Mouse (Mus musculus): ENCODE results near the gene Hivep1. TPM values are rescaled to one million over a fixed set of nuclear protein-coding genes. Genes with fewer than 3 reads are reported as not detected.
A peak's percentile ranks its signal among the peaks of the same experiment; 100 is the strongest.

The Hivep1 gene
- polyA plus RNA-seq, 1 experiment from 2014 or later: 22.9 TPM

DNA sequence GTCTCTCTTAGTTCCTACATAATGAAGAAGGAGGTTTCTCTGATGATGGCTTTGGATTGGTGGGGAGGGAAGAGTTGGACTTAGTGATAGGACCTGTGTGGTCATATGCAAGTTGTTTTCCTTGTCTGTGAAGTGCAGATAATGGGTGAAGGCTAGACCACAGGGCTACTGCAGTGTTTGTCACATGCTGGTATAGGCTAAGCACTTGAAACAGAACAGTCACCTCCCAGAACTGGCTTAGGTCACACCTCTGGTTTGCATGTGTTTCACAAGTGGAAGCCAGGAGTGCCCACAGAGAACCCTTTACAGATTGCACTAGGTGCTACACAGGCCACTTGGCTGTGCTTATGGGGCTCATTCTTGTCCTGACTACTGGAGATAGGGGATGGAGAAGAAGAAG is 12.4 kb downstream of the Hivep1 start:
- Histone ChIP-seq H3K27ac (replicated peaks; ENCODE audit: low read depth, low read length) (no peak overlapping the region), H3K4me3 (replicated peaks; ENCODE audit: low read depth, low read length) (no peak overlapping the region), H3K9ac (replicated peaks; ENCODE audit: low read length) (no peak overlapping the region), H3K9me3 (ENCODE audit: control insufficient read depth, low read length) (no peaks in the 10 kb centered on the region), H3K27me3 (ENCODE audit: control insufficient read depth, insufficient read depth, low read length) (no peaks in the 10 kb centered on the region), H3K4me2 (ENCODE audit: low read length) (no peak overlapping the region), H3K36me3 (ENCODE audit: control insufficient read depth, insufficient read depth, low read length) (peaks cover 19% of the 10 kb centered on the region; the same call in 1 of the 2 replicates), H3K4me1 (ENCODE audit: control insufficient read depth, insufficient read depth, low read length) (no peaks in the 10 kb centered on the region)
- ATAC-seq (ENCODE audit: low FRiP score, low TSS enrichment): no peak
- DNase-seq: no peak

DNA sequence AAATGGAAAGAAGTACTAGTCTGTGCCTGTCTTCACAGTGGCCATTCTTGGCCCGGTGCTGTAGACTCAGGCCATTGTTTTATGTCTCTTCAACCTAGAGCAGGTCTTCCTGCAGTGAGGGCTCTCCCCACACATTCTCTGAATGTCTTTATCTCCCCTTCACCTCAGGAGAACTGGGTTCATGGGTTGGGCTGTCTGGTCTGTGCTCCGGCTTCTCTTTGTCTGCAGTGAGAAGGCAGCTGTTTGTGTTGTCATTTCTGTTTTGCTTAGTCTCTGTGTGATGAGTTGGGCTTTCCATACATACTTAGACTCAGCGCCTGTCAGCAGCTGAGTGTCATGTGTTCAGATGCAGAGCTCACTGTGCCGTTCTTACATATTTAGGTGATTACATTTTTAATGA is 18.4 kb downstream of the Hivep1 start:
- Histone ChIP-seq H3K9ac (replicated peaks; ENCODE audit: low read length) (no peak overlapping the region; the same call in 1 of the 2 replicates), H3K9me3 (ENCODE audit: control insufficient read depth, low read length) (no peaks in the 10 kb centered on the region), H3K36me3 (ENCODE audit: control insufficient read depth, insufficient read depth, low read length) (0 out of 2 replicates have a peak, but pooled peaks cover 3% of the 10 kb centered on the region), H3K4me1 (ENCODE audit: control insufficient read depth, insufficient read depth, low read length) (no peaks in the 10 kb centered on the region), H3K4me3 (replicated peaks; ENCODE audit: low read depth, low read length) (no peak overlapping the region), H3K27me3 (ENCODE audit: control insufficient read depth, insufficient read depth, low read length) (no peaks in the 10 kb centered on the region), H3K27ac (replicated peaks; ENCODE audit: low read depth, low read length) (0 out of 2 replicates have a peak overlapping the region, but pooled peaks have one; percentile 22), H3K4me2 (ENCODE audit: low read length) (no peak overlapping the region)
- ATAC-seq (ENCODE audit: low FRiP score, low TSS enrichment) (no peak), DNase-seq (no peak)
- WGBS: 65% methylated on average over 4 of the region's 4 CpGs

DNA sequence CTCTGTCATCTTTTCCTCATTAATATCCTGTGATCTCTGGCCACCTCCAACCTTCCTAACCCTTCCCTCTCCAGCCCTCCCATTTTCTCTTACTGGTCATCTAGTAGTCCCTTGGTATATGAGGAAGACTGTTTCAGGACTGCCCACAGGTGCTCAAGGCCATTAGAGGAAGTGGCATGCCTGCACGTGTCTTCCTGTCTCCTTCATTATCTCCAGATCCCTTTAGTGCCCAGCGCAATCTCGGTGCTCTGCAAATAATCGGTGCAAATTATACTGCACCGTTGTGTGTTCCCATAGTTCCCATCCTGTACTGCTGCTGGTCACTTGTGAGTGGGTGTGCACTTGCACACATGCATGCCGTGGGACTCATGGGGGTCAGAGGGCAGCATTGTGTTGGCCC is 19.2 kb downstream of the Hivep1 start:
- Histone ChIP-seq H3K4me2 (ENCODE audit: low read length) (no peak overlapping the region), H3K4me1 (ENCODE audit: control insufficient read depth, insufficient read depth, low read length) (no peaks in the 10 kb centered on the region), H3K36me3 (ENCODE audit: control insufficient read depth, insufficient read depth, low read length) (0 out of 2 replicates have a peak, but pooled peaks cover 3% of the 10 kb centered on the region), H3K27me3 (ENCODE audit: control insufficient read depth, insufficient read depth, low read length) (no peaks in the 10 kb centered on the region), H3K27ac (replicated peaks; ENCODE audit: low read depth, low read length) (no peak overlapping the region), H3K4me3 (replicated peaks; ENCODE audit: low read depth, low read length) (no peak overlapping the region), H3K9me3 (ENCODE audit: control insufficient read depth, low read length) (no peaks in the 10 kb centered on the region), H3K9ac (replicated peaks; ENCODE audit: low read length) (no peak overlapping the region)
- DNase-seq: no peak
- no peak for ATAC-seq (ENCODE audit: low FRiP score, low TSS enrichment)
- WGBS: 89% methylated on average over 6 of the region's 6 CpGs

DNA sequence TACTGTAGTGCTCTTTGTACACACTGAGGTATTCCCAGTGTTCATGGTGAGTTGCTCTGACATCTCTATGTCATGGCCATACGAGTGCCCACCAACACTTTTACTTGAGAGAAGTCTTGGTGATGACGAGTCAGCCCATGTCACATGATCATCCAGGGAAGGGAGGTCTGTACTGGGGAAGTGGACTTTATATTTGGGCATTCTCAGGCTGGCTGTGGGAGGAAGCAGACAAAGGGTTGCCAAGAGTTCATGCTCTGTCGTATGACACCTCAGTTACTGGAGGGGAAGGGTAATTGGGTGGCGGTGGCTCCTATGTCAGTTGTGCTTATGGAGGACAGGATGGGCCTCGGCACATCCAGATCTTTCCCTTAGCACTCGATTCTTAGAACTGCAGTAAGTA is 21.5 kb downstream of the Hivep1 start:
- H3K27ac ChIP-seq (replicated peaks; ENCODE audit: low read depth, low read length): no peak overlapping the region
- no peak for DNase-seq
- no peak for ATAC-seq (ENCODE audit: low FRiP score, low TSS enrichment)
- H3K4me1 ChIP-seq (ENCODE audit: control insufficient read depth, insufficient read depth, low read length): no peaks in the 10 kb centered on the region
- H3K27me3 ChIP-seq (ENCODE audit: control insufficient read depth, insufficient read depth, low read length): no peaks in the 10 kb centered on the region
- peaks cover 12% of the 10 kb centered on the region; the same call in 1 of the 2 replicates for H3K36me3 ChIP-seq (ENCODE audit: control insufficient read depth, insufficient read depth, low read length)
- 89% methylated on average over 6 of the region's 6 CpGs for WGBS
- no peak overlapping the region for H3K9ac ChIP-seq (replicated peaks; ENCODE audit: low read length)
- no peak overlapping the region for H3K4me2 ChIP-seq (ENCODE audit: low read length)
- no peaks in the 10 kb centered on the region for H3K9me3 ChIP-seq (ENCODE audit: control insufficient read depth, low read length)
- no peak overlapping the region for H3K4me3 ChIP-seq (replicated peaks; ENCODE audit: low read depth, low read length)

DNA sequence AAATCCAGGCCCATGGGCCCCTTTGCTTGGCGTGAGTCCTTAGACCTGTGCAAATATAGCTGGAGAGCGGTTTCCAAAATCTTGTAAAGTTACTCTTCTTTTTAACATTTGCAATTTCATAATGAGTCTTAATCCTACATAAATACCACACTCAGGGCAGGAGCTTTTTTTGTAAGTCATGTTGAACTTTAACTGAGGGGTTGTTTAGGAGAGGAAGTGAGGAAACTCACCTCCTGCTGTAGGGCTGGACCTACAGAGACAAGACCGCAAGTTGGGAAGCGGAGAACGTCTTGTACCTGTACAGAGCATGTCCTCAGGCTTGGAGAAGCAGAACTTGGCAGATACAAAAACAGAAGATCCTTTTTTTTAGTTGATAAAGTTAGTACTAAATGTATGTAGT is 23.7 kb downstream of the Hivep1 start:
- Histone ChIP-seq H3K27me3 (ENCODE audit: control insufficient read depth, insufficient read depth, low read length) (no peaks in the 10 kb centered on the region), H3K9me3 (ENCODE audit: control insufficient read depth, low read length) (no peaks in the 10 kb centered on the region), H3K36me3 (ENCODE audit: control insufficient read depth, insufficient read depth, low read length) (peaks cover 12% of the 10 kb centered on the region; the same call in 1 of the 2 replicates), H3K4me1 (ENCODE audit: control insufficient read depth, insufficient read depth, low read length) (no peaks in the 10 kb centered on the region), H3K27ac (replicated peaks; ENCODE audit: low read depth, low read length) (no peak overlapping the region), H3K4me2 (ENCODE audit: low read length) (no peak overlapping the region), H3K4me3 (replicated peaks; ENCODE audit: low read depth, low read length) (no peak overlapping the region), H3K9ac (replicated peaks; ENCODE audit: low read length) (no peak overlapping the region)
- DNase-seq (no peak), ATAC-seq (ENCODE audit: low FRiP score, low TSS enrichment) (no peak)
- WGBS: 92% methylated on average over 5 of the region's 5 CpGs

DNA sequence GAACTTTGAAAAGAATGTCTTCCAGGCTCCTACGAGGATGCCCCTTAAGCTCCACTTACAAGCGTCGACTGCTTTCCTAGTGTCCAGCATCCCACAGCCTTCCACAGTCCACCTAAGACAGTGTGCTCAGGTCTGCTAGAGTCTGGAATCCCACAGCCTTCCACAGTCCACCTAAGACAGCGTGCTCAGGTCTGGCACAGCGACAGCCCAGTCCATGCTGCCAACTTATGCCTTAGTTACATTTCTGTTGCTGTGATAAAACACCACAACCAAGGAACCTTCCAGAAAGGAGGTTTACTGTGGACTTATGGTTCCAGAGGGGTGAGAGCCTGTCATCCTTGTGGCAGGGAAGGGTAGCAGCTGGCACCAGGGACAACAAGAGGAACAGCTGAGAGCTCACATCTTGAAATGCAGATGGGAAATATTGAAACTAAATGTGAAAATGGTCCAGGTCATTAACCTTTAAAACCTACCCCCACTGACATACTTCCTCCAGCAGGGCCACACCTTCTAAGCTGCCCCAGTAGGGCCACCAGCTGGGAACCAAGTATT is 25.0 kb downstream of the Hivep1 start:
- Histone ChIP-seq H3K9ac (replicated peaks; ENCODE audit: low read length) (no peak overlapping the region), H3K4me1 (ENCODE audit: control insufficient read depth, insufficient read depth, low read length) (no peaks in the 10 kb centered on the region), H3K36me3 (ENCODE audit: control insufficient read depth, insufficient read depth, low read length) (peaks cover 15% of the 10 kb centered on the region), H3K4me2 (ENCODE audit: low read length) (no peak overlapping the region), H3K27me3 (ENCODE audit: control insufficient read depth, insufficient read depth, low read length) (no peaks in the 10 kb centered on the region), H3K4me3 (replicated peaks; ENCODE audit: low read depth, low read length) (no peak overlapping the region), H3K9me3 (ENCODE audit: control insufficient read depth, low read length) (no peaks in the 10 kb centered on the region), H3K27ac (replicated peaks; ENCODE audit: low read depth, low read length) (no peak overlapping the region)
- no peak for ATAC-seq (ENCODE audit: low FRiP score, low TSS enrichment)
- no peak for DNase-seq
- WGBS: 93% methylated on average over 5 of the region's 5 CpGs

DNA sequence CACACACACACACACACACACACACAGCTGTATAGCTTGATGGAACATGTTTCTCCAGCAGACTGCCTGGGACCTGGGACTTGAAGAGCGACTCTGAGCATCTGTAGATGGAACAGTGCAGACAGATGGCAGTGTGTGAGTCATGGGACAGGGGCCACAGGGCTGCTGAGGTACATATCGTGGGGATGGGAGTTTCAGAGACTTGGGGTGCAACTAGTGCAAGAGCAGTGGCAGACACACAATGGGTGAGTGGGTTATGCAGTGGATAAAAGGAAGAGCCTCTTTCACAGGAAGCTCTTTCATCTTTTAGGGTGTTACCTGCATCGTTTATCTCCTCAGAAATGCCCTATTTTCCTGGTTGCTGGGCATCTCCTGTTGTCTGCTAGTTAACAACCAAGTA is 25.8 kb downstream of the Hivep1 start:
- ATAC-seq (ENCODE audit: low FRiP score, low TSS enrichment) (no peak), DNase-seq (no peak)
- H3K4me1 ChIP-seq (ENCODE audit: control insufficient read depth, insufficient read depth, low read length): no peaks in the 10 kb centered on the region
- no peak overlapping the region for H3K9ac ChIP-seq (replicated peaks; ENCODE audit: low read length)
- no peak overlapping the region for H3K27ac ChIP-seq (replicated peaks; ENCODE audit: low read depth, low read length)
- 92% methylated on average over 3 of the region's 3 CpGs for WGBS
- no peak overlapping the region for H3K4me3 ChIP-seq (replicated peaks; ENCODE audit: low read depth, low read length)
- H3K36me3 ChIP-seq (ENCODE audit: control insufficient read depth, insufficient read depth, low read length): peaks cover 17% of the 10 kb centered on the region
- no peaks in the 10 kb centered on the region for H3K27me3 ChIP-seq (ENCODE audit: control insufficient read depth, insufficient read depth, low read length)
- H3K4me2 ChIP-seq (ENCODE audit: low read length): no peak overlapping the region
- no peaks in the 10 kb centered on the region for H3K9me3 ChIP-seq (ENCODE audit: control insufficient read depth, low read length)

DNA sequence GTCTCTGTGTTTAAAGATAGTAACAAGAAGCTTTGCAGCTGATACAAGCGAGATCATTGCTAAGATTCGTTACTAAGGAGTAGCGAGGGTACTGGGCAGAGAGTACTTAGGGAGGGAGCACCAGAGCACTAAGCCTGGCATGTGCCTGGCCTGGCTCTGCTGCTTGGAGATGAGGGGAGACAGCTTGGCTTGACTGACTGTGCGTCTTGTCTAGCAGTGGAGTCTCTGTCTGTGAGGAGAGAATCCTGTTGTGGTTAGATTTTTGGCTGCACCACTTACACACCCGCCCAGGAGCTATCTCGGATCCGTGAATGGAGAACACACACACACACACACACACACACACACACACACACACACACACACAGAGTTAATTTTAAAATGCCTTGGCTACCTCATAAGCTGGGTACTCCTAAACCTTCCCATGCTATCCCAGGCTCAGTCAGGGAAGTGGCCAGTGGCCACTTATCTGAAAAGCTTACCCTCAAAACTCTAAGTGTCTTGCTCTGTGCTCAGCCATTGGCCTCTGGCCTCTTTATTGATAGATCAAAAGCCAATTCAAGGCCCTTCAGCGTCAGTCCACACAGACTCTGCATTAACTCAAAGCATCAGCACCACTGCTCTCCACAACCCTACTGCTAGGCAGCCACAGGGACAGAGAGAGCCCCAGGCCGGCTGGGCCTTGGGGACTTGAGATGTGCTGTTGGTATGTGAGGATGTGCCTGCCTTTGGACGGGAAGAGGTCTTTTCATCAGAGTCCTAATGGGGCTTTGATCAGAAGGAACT is 28.5 kb downstream of the Hivep1 start:
- ATAC-seq (ENCODE audit: low FRiP score, low TSS enrichment) (no peak), DNase-seq (no peak)
- Histone ChIP-seq H3K27ac (replicated peaks; ENCODE audit: low read depth, low read length) (peak overlapping the region; percentile 52), H3K9me3 (ENCODE audit: control insufficient read depth, low read length) (no peaks in the 10 kb centered on the region), H3K4me2 (ENCODE audit: low read length) (no peak overlapping the region), H3K27me3 (ENCODE audit: control insufficient read depth, insufficient read depth, low read length) (no peaks in the 10 kb centered on the region), H3K4me3 (replicated peaks; ENCODE audit: low read depth, low read length) (no peak overlapping the region), H3K4me1 (ENCODE audit: control insufficient read depth, insufficient read depth, low read length) (no peaks in the 10 kb centered on the region), H3K9ac (replicated peaks; ENCODE audit: low read length) (no peak overlapping the region), H3K36me3 (ENCODE audit: control insufficient read depth, insufficient read depth, low read length) (peaks cover 14% of the 10 kb centered on the region)
- 69% methylated on average over 10 of the region's 10 CpGs for WGBS

DNA sequence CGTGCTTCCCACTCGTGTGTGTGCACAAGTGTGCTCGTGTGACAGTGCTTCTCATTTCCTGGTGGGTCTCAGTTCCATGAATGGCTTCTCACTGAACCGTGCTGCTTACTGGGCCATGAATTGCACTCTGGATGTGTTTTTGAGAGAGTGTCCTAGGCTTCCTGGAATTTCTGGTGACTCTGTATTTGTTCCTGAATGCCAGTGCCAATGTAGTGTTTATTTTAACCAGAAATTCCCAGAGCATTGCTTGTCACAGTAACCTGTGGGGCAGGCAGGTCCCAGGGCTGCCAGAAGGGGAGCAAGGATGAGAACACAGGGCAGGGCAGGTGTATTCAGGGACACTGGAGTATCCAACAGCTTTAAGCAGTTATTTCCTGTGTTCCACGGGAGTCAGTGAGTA is 36.5 kb downstream of the Hivep1 start:
- H3K27ac ChIP-seq (replicated peaks; ENCODE audit: low read depth, low read length): no peak overlapping the region
- WGBS: 52% methylated on average over 5 of the region's 5 CpGs

More for the DNA sequence above, 36.5 kb downstream of the Hivep1 start:
- Histone ChIP-seq H3K4me3 (replicated peaks; ENCODE audit: low read depth, low read length) (no peak overlapping the region), H3K4me1 (ENCODE audit: control insufficient read depth, insufficient read depth, low read length) (no peaks in the 10 kb centered on the region; the same call in 1 of the 2 replicates), H3K4me2 (ENCODE audit: low read length) (no peak overlapping the region), H3K9me3 (ENCODE audit: control insufficient read depth, low read length) (no peaks in the 10 kb centered on the region), H3K36me3 (ENCODE audit: control insufficient read depth, insufficient read depth, low read length) (no peaks in the 10 kb centered on the region), H3K9ac (replicated peaks; ENCODE audit: low read length) (no peak overlapping the region), H3K27me3 (ENCODE audit: control insufficient read depth, insufficient read depth, low read length) (no peaks in the 10 kb centered on the region)
- no peak for ATAC-seq (ENCODE audit: low FRiP score, low TSS enrichment)
- DNase-seq: no peak
